Mouse (Mus musculus) G1E (cell line): ENCODE data around the gene Rpl38.

ENCODE experiments used
- CTCF ChIP-seq: IDR thresholded peaks from 2 replicates; pipeline ENCODE4 v1.5.1; 2012; ENCODE audit warnings: low read depth, low read length, inconsistent platforms, mixed read lengths
- GATA1 ChIP-seq: IDR thresholded peaks from 2 replicates; pipeline ENCODE4 v1.6.1; 2012; ENCODE audit warnings: borderline replicate concordance, low read length, inconsistent platforms, mixed read lengths
- POLR2AphosphoS5 ChIP-seq: IDR thresholded peaks from 2 replicates; pipeline ENCODE4 v1.6.1; 2012; ENCODE audit warnings: low read depth, low read length, inconsistent platforms; ENCODE audit not compliant: insufficient replicate concordance
- TAL1 ChIP-seq: conservative IDR thresholded peaks from 2 replicates; pipeline ENCODE4 v1.6.1; 2012; ENCODE audit warnings: low read depth, low read length, inconsistent platforms, mixed read lengths

GRCm38 (mm10) chr11:114675341-114675825 lies 7.1 kb downstream of the Rpl38 start, which contains the start of gene Ttyh2:
- TF ChIP-seq GATA1 (no peak), CTCF (no peak), TAL1 (no peak), POLR2AphosphoS5 (no peak)
